Mouse (Mus musculus): ENCODE measurements around the gene 4930402H24Rik.

Gene 4930402H24Rik

GRCm38 (mm10) chr2:130728906-130729585, 177.2 kb downstream of the 4930402H24Rik start:
- POLR2A ChIA-PET = interaction anchor here in 1 of 4 experiments (1.4 kb wide), 1 partner anchor 32 kb away, joined by 3 read pairs; the partner anchor contains the start of gene Slc4a11

GRCm38 (mm10) chr2:130727752-130728151, 178.5 kb downstream of the 4930402H24Rik start:
- CTCF ChIA-PET = interaction anchor here in 1 of 4 experiments (1.4 kb wide), 1 partner anchor 23 kb away, joined by 6 read pairs; no protein-coding TSS in a partner anchor
- POLR2A ChIA-PET = interaction anchor here in 2 of 4 experiments (0.6 to 2.1 kb wide), 6 partner anchors 16 to 325 kb away, joined by 3 to 6 read pairs (median 4); partner anchors contain the start of genes Slc4a11 (in 2 of the 2) and Itpa (in 1 of the 2)

More at GRCm38 (mm10) chr2:130728906-130729585, 177.2 kb downstream of the 4930402H24Rik start:
- CTCF ChIA-PET = interaction anchor here in 3 of 4 experiments (0.5 to 0.6 kb wide), 3 partner anchors 9 to 17 kb away, joined by 3 to 4 read pairs (median 4); no protein-coding TSS in a partner anchor

GRCm38 (mm10) chr2:130724369-130724768, 181.8 kb downstream of the 4930402H24Rik start:
- ChIA-PET POLR2A (interaction anchor here in 1 of 4 experiments (0.7 to 1.7 kb wide), 3 partner anchors 8 to 190 kb away, joined by 3 to 4 read pairs (median 4); no protein-coding TSS in a partner anchor), CTCF (interaction anchor here in 1 of 4 experiments (0.5 kb wide), 1 partner anchor 9 kb away, joined by 3 read pairs; no protein-coding TSS in a partner anchor)

- ChIA-PET CTCF (interaction anchor here in 1 of 4 experiments (0.5 kb wide), 1 partner anchor 32 kb away, joined by 3 read pairs; no protein-coding TSS in a partner anchor), POLR2A (interaction anchor here in 2 of 4 experiments (0.9 to 1.0 kb wide), 2 partner anchors 26 to 54 kb away, joined by 3 to 5 read pairs; no protein-coding TSS in a partner anchor)
Measured at GRCm38 (mm10) chr2:130717951-130718350, 188.3 kb downstream of the 4930402H24Rik start.

- POLR2A ChIA-PET = interaction anchor here in 3 of 4 experiments (0.5 to 8.9 kb wide), 14 partner anchors 9 to 810 kb away, joined by 3 to 92 read pairs (median 5); partner anchors contain the start of genes Slc4a11 (in 3 of the 3) and Ddrgk1 (in 1 of the 3)
- CTCF ChIA-PET = interaction anchor here in 2 of 4 experiments (0.7 to 1.6 kb wide), 4 partner anchors 9 to 144 kb away, joined by 3 to 5 read pairs (median 4); partner anchors contain the start of genes Mrps26 (in 1 of the 2) and Slc4a11 (in 1 of the 2)
Measured at GRCm38 (mm10) chr2:130707057-130707456, 199.1 kb downstream of the 4930402H24Rik start.

- CTCF ChIA-PET = interaction anchor here in 2 of 4 experiments (1.0 to 1.6 kb wide), 3 partner anchors 10 to 143 kb away, joined by 3 to 5 read pairs (median 3); partner anchors contain the start of genes Mrps26 (in 1 of the 2) and Slc4a11 (in 1 of the 2)
Measured at GRCm38 (mm10) chr2:130706602-130707001, 199.6 kb downstream of the 4930402H24Rik start.

GRCm38 (mm10) chr2:130705178-130705577, 201.0 kb downstream of the 4930402H24Rik start:
- ChIA-PET POLR2A (interaction anchor here in 3 of 4 experiments (0.6 to 8.9 kb wide), 16 partner anchors 8 to 73 kb away, joined by 3 to 92 read pairs (median 6); partner anchors contain the start of genes Ddrgk1 (in 3 of the 3), Itpa (in 2 of the 3), Lzts3 (in 1 of the 3) and Slc4a11 (in 1 of the 3)), CTCF (interaction anchor here (0.5 to 1.7 kb wide), 10 partner anchors 8 to 336 kb away, joined by 3 to 6 read pairs (median 4); partner anchors contain the start of gene Ddrgk1 (in 1 of the 4))

More at GRCm38 (mm10) chr2:130706602-130707001, 199.6 kb downstream of the 4930402H24Rik start:
- POLR2A ChIA-PET = interaction anchor here in 3 of 4 experiments (0.8 to 8.9 kb wide), 8 partner anchors 9 to 65 kb away, joined by 3 to 92 read pairs (median 8); partner anchors contain the start of genes Slc4a11 (in 3 of the 3) and Ddrgk1 (in 1 of the 3)

GRCm38 (mm10) chr2:130704040-130705001, 201.9 kb downstream of the 4930402H24Rik start:
- POLR2A ChIA-PET = interaction anchor here in 3 of 4 experiments (0.6 to 8.9 kb wide), 25 partner anchors 8 to 380 kb away, joined by 3 to 92 read pairs (median 5); partner anchors contain the start of genes Ddrgk1 (in 3 of the 3), Itpa (in 2 of the 3), Lzts3 (in 1 of the 3) and Mrps26 (in 1 of the 3)

GRCm38 (mm10) chr2:130697821-130698266, 208.4 kb downstream of the 4930402H24Rik start:
- ChIA-PET POLR2A (interaction anchor here (0.6 to 7.5 kb wide), 75 partner anchors 9 to 875 kb away, joined by 3 to 92 read pairs (median 4); partner anchors contain the start of genes Ddrgk1 (in 3 of the 4), Itpa (in 3 of the 4), Lzts3 (in 2 of the 4) and Mrps26 (in 2 of the 4)), CTCF (interaction anchor here in 2 of 4 experiments (0.7 to 1.7 kb wide), 9 partner anchors 9 to 832 kb away, joined by 3 to 8 read pairs (median 4); partner anchors contain the start of genes Ddrgk1 (in 1 of the 2), Itpa (in 1 of the 2) and Mrps26 (in 1 of the 2))

More at GRCm38 (mm10) chr2:130704040-130705001, 201.9 kb downstream of the 4930402H24Rik start:
- CTCF ChIA-PET = interaction anchor here (0.5 to 1.7 kb wide), 9 partner anchors 9 to 841 kb away, joined by 3 to 6 read pairs (median 3); partner anchors contain the start of gene Ddrgk1 (in 1 of the 4)

- POLR2A ChIA-PET = interaction anchor here (0.6 to 7.5 kb wide), 75 partner anchors 9 to 876 kb away, joined by 3 to 92 read pairs (median 4); partner anchors contain the start of genes Ddrgk1 (in 3 of the 4), Itpa (in 3 of the 4), Lzts3 (in 2 of the 4) and Mrps26 (in 2 of the 4)
- CTCF ChIA-PET = interaction anchor here in 1 of 4 experiments (0.8 to 1.7 kb wide), 8 partner anchors 10 to 833 kb away, joined by 3 to 8 read pairs (median 4); partner anchors contain the start of genes Ddrgk1, Itpa and Mrps26
Measured at GRCm38 (mm10) chr2:130697153-130697810, 208.9 kb downstream of the 4930402H24Rik start, which contains the start of gene Slc4a11. Slc4a11 (minus strand) TSS chr2:130697519.

GRCm38 (mm10) chr2:130696700-130697152, 209.5 kb downstream of the 4930402H24Rik start:
- ChIA-PET POLR2A (interaction anchor here in 3 of 4 experiments (0.5 to 7.5 kb wide), 44 partner anchors 8 to 475 kb away, joined by 3 to 92 read pairs (median 7); partner anchors contain the start of genes Ddrgk1 (in 3 of the 3), Itpa (in 3 of the 3), 1700037H04Rik (in 1 of the 3) and Cpxm1 (in 1 of the 3)), CTCF (interaction anchor here in 2 of 4 experiments (0.6 to 1.7 kb wide), 7 partner anchors 11 to 833 kb away, joined by 3 to 8 read pairs (median 4); partner anchors contain the start of genes Ddrgk1 (in 1 of the 2), Itpa (in 1 of the 2) and Mrps26 (in 1 of the 2))

- CTCF ChIA-PET = interaction anchor here in 3 of 4 experiments (0.5 to 2.2 kb wide), 8 partner anchors 12 to 373 kb away, joined by 3 to 10 read pairs (median 4); partner anchors contain the start of genes Ddrgk1 (in 1 of the 3) and Itpa (in 1 of the 3)
- POLR2A ChIA-PET = interaction anchor here in 3 of 4 experiments (0.6 to 7.5 kb wide), 15 partner anchors 9 to 30 kb away, joined by 3 to 92 read pairs (median 10); partner anchors contain the start of genes Ddrgk1 (in 2 of the 3) and Itpa (in 2 of the 3)
Measured at GRCm38 (mm10) chr2:130693563-130693962, 212.6 kb downstream of the 4930402H24Rik start.

- ChIA-PET CTCF (interaction anchor here in 1 of 4 experiments (0.6 kb wide), 2 partner anchors 29 to 307 kb away, joined by 4 to 11 read pairs; no protein-coding TSS in a partner anchor), POLR2A (interaction anchor here in 1 of 4 experiments (0.6 to 1.3 kb wide), 4 partner anchors 9 to 338 kb away, joined by 3 to 5 read pairs (median 4); partner anchors contain the start of gene Slc4a11)
Measured at GRCm38 (mm10) chr2:130689011-130689410, 217.2 kb downstream of the 4930402H24Rik start.

GRCm38 (mm10) chr2:130685426-130685825, 220.8 kb downstream of the 4930402H24Rik start:
- ChIA-PET CTCF (interaction anchor here in 2 of 4 experiments (0.6 to 1.3 kb wide), 5 partner anchors 18 to 251 kb away, joined by 3 to 6 read pairs (median 3); partner anchors contain the start of gene Itpa (in 1 of the 2)), POLR2A (interaction anchor here in 3 of 4 experiments (0.6 to 4.6 kb wide), 17 partner anchors 8 to 215 kb away, joined by 3 to 49 read pairs (median 5); partner anchors contain the start of genes Ddrgk1 (in 3 of the 3), Itpa (in 3 of the 3), Slc4a11 (in 3 of the 3) and Lzts3 (in 1 of the 3))
